ENCODE assay signal across 8 mouse cellular contexts in the genomic region with DNA sequence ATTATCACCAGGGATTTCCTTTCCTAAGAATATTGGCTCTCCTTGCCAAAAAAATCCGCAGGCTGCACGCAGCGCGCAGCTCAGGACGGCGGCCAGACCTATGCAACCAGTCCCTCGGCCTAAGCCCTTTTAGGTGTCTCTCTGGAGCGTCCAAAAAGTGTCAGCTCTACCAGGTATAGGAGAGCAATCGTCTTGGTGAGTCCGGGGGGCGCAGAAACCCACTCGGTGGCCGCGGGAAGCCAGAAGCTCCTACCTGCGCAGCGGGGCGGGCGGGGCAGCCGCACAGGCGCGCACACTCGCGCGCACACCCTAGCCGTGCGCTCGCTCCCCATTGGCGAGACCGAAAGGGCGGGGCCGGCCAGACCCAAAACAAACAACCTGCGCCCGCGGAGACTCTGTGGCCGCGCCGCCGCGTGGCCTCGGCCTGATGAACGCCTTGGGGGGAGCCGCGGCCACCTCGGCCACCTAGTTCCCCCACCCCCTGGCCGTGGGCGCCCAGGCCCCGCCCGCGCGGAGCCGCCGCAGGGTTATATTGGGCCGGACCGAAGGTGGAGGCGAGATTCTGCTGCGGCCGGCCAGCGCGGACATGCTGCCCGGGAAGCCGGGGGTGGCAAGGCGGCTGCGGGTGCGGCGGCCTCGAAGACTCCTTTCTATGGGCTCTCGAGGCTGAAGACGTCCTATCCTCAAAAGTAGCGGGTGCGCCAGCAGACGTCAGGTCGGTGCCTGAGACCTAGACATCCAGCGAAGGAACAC. TPM values are rescaled to one million over a fixed set of nuclear protein-coding genes. Genes with fewer than 3 reads are reported as not detected.
DNase-seq lines count a peak whose midpoint lies in the region; ATAC-seq lines count a peak whose summit lies in the region.

No protein-coding gene starts in this region.

- no peak overlapping the region for H3K27ac ChIP-seq in embryonic facial prominence, embryonic 14.5 days (replicated peaks; ENCODE audit: low read depth, low read length)
- H3K27ac ChIP-seq in macrophage: no peak overlapping the region

- peaks cover 89% of the 10 kb centered on the region for H3K27me3 ChIP-seq in embryonic facial prominence, embryonic 14.5 days (replicated peaks; ENCODE audit: control insufficient read depth, insufficient read depth, low read length)

- H3K9me3 ChIP-seq in embryonic facial prominence, embryonic 14.5 days (ENCODE audit: control insufficient read depth, low read length): no peaks in the 10 kb centered on the region

- peak overlapping the region; percentile 67 for H3K9ac ChIP-seq in embryonic facial prominence, embryonic 14.5 days (ENCODE audit: low read depth, low read length)

- no peaks in the 10 kb centered on the region for H3K36me3 ChIP-seq in embryonic facial prominence, embryonic 14.5 days (ENCODE audit: control insufficient read depth, insufficient read depth, low read length)
- H3K36me3 ChIP-seq in macrophage (ENCODE audit: inconsistent target): no peaks in the 10 kb centered on the region

- peak overlapping the region; percentile 99 for H3K4me2 ChIP-seq in embryonic facial prominence, embryonic 14.5 days (ENCODE audit: low read depth, low read length)

- WGBS in embryonic facial prominence, embryonic 14.5 days: under 1% methylated on average over 44 of the region's 73 CpGs
- under 1% methylated on average over 73 of the region's 73 CpGs for WGBS in macrophage (ENCODE audit: missing documents)

- peaks cover 21% of the 10 kb centered on the region; the same call in 1 of the 2 replicates for H3K4me1 ChIP-seq in embryonic facial prominence, embryonic 14.5 days (ENCODE audit: control insufficient read depth, insufficient read depth, low read length)

- DNase-seq in B cell, adult 2 months: peak; percentile 8 to 12
- peak; percentile 0 for DNase-seq in T-cell, adult 2 months (ENCODE audit: low spot score)
- DNase-seq in embryonic facial prominence, embryonic 14.5 days (ENCODE audit: low spot score): peak; percentile 57
- DNase-seq in layer of hippocampus, postnatal 36 days: peak; percentile 14 to 16
- peak; percentile 17 to 23 for DNase-seq in right cerebral cortex, adult 2 months (ENCODE audit: low spot score in 2 of 2)
- DNase-seq in MN1 (ENCODE audit: low spot score): no peak

- peak overlapping the region; percentile 64 for H3K4me3 ChIP-seq in embryonic facial prominence, embryonic 14.5 days (ENCODE audit: low read depth, low read length)
- peak overlapping the region; percentile 12; the same call in 1 of the 2 replicates for H3K4me3 ChIP-seq in macrophage (ENCODE audit: inconsistent target)

- ATAC-seq in embryonic facial prominence, embryonic 14.5 days (ENCODE audit: low read depth): peak; percentile 75
- 0 out of 4 replicates have a peak, but pooled peaks have one; percentile 22 to 28 for ATAC-seq in hematopoietic stem cell, adult 5-6 weeks (replicated peaks in 1 of 2; ENCODE audit: insufficient read depth in 1 of 2, low FRiP score in 2 of 2, low TSS enrichment in 1 of 2, low read depth in 1 of 2, poor library complexity in 2 of 2, severe bottlenecking in 2 of 2)

- no peaks in the 10 kb centered on the region for H3K79me2 ChIP-seq in macrophage (ENCODE audit: inconsistent target)

RNA-seq across cellular contexts. Expression of a gene that starts 1.2 kb away (rescaled TPM):
- not detected in 2 replicates for polyA plus RNA-seq in embryonic facial prominence, embryonic 14.5 days (2014; fragmentation: Nextera tagmentation; extraction: Ambion mirVana)
- total RNA-seq in hematopoietic stem cell, adult 5-6 weeks (2017): 0.15 TPM in 1 of 2 replicates, not detected in the other
- under 1 TPM; 0.68 to 0.95 TPM for total RNA-seq in layer of hippocampus, postnatal 36 days (2021)
- total RNA-seq in macrophage (2018; cell fraction: chromatin; rRNA removed): not detected
- total RNA-seq in macrophage (2018; cell fraction: cytosol; rRNA removed): not detected
- not detected for total RNA-seq in macrophage (2018; cell fraction: nucleus; rRNA removed)
- not detected in 3 replicates for polyA plus RNA-seq in macrophage (2018)

RNA-seq across cellular contexts. Expression of a gene that starts 2.0 kb away (rescaled TPM):
- 1.8 and 2.1 TPM in 2 replicates for polyA plus RNA-seq in embryonic facial prominence, embryonic 14.5 days (2014; fragmentation: Nextera tagmentation; extraction: Ambion mirVana)
- not detected in 2 replicates for total RNA-seq in hematopoietic stem cell, adult 5-6 weeks (2017)
- total RNA-seq in layer of hippocampus, postnatal 36 days (2021): 1 to 10 TPM; 1.9 to 2.0 TPM
- not detected for total RNA-seq in macrophage (2018; cell fraction: chromatin; rRNA removed)
- under 1 TPM in 7 of 26 experiments, not detected in 19; under 0.01 to 0.05 (median 0.04) TPM for total RNA-seq in macrophage (2018; cell fraction: cytosol; rRNA removed)
- total RNA-seq in macrophage (2018; cell fraction: nucleus; rRNA removed): under 1 TPM in 1 of 26 experiments, not detected in 25; 0.12 TPM
- not detected in 3 replicates for polyA plus RNA-seq in macrophage (2018)
